Mouse (Mus musculus) regulatory T cell (primary cell): ENCODE data around the gene Kif1c.

Experiments used
- in situ Hi-C: fragments of 300-600 bp; cut with MboI, MseI; formaldehyde crosslinking; loops from one replicate; pipeline ENCODE4 v1.15.1; 2025; ENCODE audit warnings: high pct_unique_total_duplicates

Kif1c gene

GRCm38 (mm10) chr11:70688372-70688771, 12.0 kb upstream of the Kif1c start:
- in situ Hi-C loops, result loop anchor here (5.0 kb wide), 1 partner anchor 64 kb away; no protein-coding TSS in a partner anchor

GRCm38 (mm10) chr11:70689578-70689977, 10.8 kb upstream of the Kif1c start:
- in situ Hi-C loops, result loop anchor here (5.0 kb wide), 1 partner anchor 63 kb away; no protein-coding TSS in a partner anchor

DNA sequence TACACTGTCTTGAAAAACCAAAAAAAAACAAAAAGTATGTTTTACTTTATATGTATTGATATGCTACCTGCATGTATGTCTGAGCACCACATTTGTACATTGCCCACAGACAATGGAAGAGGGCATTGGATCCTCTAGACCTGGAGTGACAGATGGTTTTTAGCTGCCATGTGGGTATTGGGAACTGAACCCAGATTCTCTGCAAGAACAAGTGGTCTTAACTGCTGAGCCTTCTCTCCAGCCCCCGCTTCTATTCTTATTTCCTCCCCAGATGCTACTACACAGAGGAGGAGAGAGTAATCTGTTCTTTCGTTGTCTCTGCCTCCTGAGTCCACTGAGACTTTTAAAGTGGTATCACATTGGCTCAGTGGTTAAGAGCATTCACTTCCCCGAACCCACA, 6.8 kb upstream of the Kif1c start:
- in situ Hi-C loops, result no loop called here

GRCm38 (mm10) chr11:70697376-70697775, 3.0 kb upstream of the Kif1c start:
- in situ Hi-C loops, result no loop called here

DNA sequence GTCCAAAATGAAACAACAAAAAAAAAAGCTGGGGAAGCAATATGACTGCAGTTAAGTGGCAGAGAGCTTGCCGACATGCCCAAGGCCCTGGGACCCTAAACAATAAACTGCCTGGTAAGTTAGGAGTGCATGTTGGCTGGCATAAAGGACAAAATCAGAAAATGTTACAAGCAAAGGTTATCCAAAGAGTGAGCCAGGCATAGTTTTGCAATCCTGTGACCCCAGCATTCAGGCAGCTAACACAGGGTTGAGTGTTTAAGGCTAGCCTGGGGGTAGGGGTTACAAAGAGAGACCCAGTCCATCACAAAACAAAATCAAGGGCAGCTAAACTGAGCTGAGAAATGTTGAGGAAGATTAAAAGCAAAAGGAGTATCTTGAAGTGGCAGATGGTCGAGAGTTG, 1.3 kb upstream of the Kif1c start:
- in situ Hi-C loops, result no loop called here

DNA sequence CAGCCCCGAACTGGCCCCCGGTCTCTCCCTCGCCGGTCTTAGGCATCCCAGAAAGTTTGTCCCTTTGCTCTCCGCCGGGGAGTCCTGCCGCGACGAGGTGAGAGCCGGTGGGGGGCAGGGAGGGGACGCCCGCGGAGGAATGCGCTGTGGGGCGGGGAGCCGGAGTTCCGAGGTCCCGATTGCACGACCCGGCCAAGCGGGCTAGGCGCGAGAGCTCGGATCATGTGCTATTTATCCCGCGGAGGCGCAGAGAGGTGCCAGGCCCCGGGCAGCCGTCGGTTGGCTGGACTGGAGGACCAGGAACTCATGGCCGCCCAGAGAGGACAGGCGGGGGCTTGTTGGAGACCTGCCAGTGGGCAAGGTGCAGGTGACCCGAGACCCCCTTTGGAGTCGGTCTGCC, 265 bp downstream of the Kif1c start:
- in situ Hi-C loops, result loop anchor here (5.0 kb wide), 1 partner anchor 48 kb away; the partner anchor contains the start of gene Pfn1

DNA sequence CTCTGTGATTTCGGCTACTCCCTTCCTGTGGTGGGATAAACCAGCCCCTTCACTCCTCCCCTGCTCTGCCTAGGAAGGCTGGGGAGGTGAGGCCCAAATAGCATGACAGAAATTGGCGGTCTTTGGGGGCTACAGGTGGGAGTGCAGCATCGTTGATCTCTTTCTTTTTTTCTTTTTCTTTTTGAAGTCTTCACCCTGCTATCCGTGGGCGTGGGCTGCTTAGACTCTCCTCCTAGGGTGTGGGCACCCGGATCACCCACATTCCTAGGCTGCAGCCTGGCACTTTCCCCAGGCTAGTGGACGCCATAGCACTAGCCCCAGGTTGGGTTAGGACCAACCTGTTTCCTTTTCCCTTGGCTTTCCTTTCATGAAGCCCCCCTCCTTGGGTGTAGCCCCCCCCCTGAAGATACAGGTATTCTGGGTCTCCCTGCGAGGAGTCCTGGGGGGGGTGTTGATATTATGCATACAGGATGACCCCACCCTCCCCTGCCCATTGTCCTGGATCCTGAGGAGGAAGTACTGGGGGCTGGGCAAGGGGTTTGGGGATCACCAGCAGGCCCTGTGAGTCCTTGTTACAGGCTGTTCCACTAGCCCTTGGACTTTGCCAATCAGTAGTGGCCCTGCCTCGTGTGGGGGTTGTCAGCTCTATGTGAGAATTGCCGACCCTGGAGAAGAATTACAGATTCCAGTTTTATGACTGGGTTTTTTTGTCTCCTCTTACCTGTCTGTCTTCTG, 1.0 kb downstream of the Kif1c start:
- in situ Hi-C loops, result loop anchor here (5.0 kb wide), 1 partner anchor 49 kb away; the partner anchor contains the start of gene Pfn1

DNA sequence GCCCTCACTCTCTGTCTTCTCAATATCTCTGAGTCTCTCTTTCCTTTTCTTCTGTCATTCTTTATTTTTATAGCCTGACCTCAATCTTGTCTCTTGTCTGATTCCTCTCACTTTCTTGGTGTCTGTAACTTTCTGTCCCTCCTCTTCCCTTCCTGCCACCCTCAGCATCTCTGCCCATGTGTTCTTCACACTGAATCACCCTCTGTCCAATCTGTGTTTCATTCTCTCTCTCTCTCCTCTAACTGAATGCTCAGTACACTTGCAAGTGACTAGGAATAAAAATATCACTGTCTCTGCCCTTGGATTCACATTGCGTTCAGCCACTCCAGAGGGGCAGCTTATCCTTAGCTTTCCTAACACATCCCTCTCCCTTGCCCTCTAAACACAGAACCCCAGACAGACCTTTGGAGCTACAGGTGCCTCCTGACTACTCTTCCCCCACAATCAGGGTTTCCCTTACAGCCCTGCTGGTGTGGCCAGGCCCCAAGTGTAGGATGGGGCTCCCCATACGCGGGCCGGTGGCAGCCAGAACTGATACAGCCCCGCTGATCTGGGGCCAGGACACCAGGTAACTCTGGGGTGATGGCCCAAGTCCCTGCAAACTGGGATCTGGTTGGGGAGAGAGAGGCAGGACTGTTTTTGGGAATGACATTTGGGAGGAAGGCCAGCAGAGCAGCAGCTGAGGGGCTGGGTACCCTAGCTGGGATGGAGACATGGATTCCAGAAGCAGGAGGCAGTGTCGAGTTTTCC, 1.8 kb downstream of the Kif1c start:
- in situ Hi-C loops, result loop anchor here (5.0 kb wide), 1 partner anchor 50 kb away; the partner anchor contains the start of gene Pfn1

- in situ Hi-C loops, result loop anchor here (5.0 kb wide), 1 partner anchor 50 kb away; the partner anchor contains the start of gene Pfn1
These were observed 2.4 kb downstream of the Kif1c start for GRCm38 (mm10) chr11:70702781-70703180.

- in situ Hi-C loops, result no loop called here
These were observed 5.8 kb downstream of the Kif1c start for GRCm38 (mm10) chr11:70706127-70706526.

DNA sequence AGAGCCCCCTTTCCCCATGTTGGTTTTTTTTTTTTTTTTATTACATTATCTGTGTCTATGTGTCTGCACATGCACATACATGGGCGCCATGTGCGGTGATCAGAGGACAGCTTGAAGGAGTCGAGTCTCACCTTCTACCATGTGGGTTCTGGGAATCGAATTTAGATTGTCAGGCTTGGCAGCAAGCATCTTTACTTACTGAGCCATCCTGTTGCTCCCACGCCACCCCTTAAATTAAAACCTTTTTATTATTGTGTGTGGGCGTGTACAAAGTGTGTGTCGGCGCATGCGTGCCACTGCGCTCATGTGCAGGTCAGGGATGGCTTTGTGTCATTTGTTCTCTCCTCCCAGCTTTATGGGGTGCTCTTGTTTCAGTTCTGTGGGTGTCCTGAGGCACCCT, 10.7 kb downstream of the Kif1c start:
- in situ Hi-C loops, result no loop called here

GRCm38 (mm10) chr11:70713222-70713621, 12.9 kb downstream of the Kif1c start:
- in situ Hi-C loops, result no loop called here

DNA sequence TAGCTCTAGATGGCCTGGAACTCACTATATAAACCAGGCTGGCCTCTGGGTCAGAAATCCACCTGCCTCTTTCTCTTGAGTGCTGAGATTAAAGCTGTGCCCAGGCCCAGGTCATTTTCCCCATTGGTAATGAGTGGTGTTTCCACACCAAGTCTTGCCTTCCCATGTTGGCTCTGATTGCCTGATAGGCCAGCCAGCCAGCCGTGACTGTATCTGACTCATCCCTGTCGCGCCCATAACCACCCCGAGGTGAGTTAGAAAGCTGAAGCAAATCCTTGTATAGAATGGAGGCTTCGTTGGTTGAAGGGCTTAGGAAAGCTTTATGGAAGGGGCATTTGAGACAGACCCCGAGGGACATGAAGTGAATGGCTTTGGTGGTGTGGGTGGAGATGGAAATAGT, 15.5 kb downstream of the Kif1c start:
- in situ Hi-C loops, result no loop called here

GRCm38 (mm10) chr11:70718481-70718880, 18.1 kb downstream of the Kif1c start:
- in situ Hi-C loops, result no loop called here

- in situ Hi-C loops, result no loop called here
These were observed 20.2 kb downstream of the Kif1c start for GRCm38 (mm10) chr11:70720567-70720966.

DNA sequence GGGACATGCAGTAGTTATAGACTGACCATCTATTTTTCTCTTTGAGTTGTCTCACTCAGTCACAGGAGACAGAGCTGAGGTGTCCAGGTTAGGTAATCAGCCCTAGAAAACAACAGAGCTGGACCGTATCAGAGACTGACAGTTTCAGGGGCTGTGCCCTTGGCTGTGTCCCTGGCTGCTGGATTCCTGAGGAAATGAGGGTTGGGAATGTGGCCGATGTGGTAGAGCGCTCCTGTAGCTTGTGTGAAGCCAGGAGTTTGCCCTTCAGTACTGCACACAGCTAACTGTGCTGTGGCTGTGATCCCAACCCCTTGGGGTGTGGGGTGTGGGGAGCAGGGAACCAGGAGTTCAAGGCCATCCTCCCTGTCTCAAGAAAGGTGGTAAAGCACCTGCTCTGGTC, 20.7 kb downstream of the Kif1c start:
- in situ Hi-C loops, result no loop called here

DNA sequence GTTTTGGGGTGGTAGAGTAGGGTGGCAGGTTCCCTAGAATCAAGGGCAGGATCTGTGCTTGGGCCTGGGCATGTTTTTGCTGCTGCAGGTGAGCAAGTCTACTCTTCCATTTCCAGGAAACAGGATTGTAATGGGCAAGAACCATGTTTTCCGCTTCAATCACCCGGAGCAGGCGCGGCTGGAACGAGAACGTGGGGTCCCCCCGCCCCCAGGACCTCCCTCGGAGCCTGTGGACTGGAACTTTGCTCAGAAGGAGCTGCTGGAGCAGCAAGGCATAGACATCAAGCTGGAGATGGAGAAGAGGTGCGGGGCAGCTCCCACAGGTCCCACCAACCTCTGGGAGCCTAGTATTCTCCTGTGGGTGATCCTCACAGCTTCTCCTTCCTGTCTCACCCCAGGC, 24.4 kb downstream of the Kif1c start:
- in situ Hi-C loops, result no loop called here

- in situ Hi-C loops, result no loop called here
These were observed 26.2 kb downstream of the Kif1c start for GRCm38 (mm10) chr11:70726585-70726984.

GRCm38 (mm10) chr11:70727385-70727784, 27.0 kb downstream of the Kif1c start:
- in situ Hi-C loops, result no loop called here

DNA sequence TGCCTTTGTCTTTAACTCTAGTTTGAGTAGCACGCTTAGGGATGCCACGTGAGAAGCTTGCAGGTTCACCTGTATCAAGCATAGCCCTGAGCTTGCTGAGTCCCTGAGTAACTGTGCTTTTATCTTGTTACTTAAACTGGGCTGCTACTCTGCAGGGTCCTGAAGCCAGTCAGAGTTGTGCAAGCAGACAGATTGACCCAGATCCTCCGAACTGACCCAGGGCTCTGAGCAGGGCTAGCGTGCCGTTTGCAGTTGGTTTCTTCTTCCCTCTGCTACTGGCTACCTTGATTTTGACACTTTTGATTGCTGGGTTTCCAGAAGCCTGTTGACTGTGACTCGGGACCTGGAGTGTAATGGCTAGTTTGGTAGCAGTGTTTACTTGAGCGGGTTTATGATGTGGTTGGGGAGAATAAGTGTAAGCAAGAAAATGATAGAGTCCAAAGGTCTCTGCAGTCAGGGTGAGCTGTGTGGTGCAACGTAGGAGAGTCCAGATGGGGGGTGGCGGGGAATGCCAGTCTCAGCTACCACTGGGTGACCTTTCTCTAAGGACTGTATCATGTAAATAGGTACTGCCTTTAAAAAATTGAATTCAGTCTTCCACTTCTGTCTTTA, 30.2 kb downstream of the Kif1c start:
- in situ Hi-C loops, result no loop called here

- in situ Hi-C loops, result no loop called here
These were observed 30.8 kb downstream of the Kif1c start for GRCm38 (mm10) chr11:70731178-70731577.

DNA sequence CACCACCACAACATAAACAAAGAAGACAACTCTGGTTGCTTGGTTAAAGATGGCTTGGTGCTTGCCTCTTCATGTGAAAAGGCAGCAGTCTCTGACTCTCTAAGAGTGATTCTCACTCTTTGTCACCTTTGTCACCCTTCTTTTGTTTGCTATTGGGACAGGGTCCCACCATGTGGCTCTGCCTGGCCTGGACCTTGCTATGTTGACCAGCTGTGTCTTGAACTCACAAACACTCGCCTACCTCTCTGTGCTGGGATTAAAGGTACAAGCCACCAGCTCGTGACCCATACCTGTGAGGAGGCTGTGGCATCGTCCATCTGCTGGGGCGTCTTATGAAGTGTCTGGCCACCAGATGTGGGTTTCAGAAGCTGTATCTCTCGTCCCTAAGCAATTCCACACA, 32.9 kb downstream of the Kif1c start:
- in situ Hi-C loops, result no loop called here
